Mouse (Mus musculus) yolk sac, embryonic 10.5 days (tissue): ENCODE data around the gene Ssr1.

Experiments
- DNase-seq: peaks from one replicate; pipeline ENCODE4 v3.0.0-alpha.2; 2017; ENCODE audit warnings: low spot score

Gene Ssr1

GRCm38 (mm10) chr13:37918336-37919261, 75.4 kb downstream of the Ssr1 start:
- no peak for DNase-seq
